ENCODE assay signal across 11 mouse cellular contexts in the genomic region with DNA sequence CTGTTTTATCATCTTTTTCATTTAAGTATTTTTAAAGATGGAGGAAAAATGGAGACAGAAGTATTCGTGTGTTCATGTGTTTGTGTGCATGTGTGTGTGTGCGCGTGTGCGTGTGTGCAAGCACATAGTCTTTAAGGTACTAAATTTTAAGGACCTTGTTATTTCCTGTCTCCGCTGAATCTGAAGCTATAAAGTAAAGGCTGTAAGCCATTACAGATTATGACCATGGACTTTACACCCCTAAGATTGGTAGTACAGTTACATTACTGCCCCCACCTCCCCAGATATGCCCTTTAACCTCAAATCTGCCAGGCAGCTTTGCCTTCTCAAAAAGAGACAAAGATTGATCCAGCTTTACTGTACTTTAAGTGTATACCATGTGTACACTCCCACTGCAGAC. TPM values are rescaled to one million over a fixed set of nuclear protein-coding genes. Genes with fewer than 3 reads are reported as not detected.
DNase-seq lines count a peak whose midpoint lies in the region; ATAC-seq and TF ChIP-seq lines count a peak whose summit lies in the region.
"Had no signal": no experiment of that assay in that cellular context is flagged by ENCODE, and none has a peak within 500 bp of the region (broad histone marks: within the 10 kb centered on the region; RNA-seq: fewer than 3 reads in every experiment).

No protein-coding gene starts in this region.

- peak overlapping the region; percentile 46 for H3K4me3 ChIP-seq in heart, embryonic 16.5 days (ENCODE audit: low read length)
- no peak overlapping the region for H3K4me3 ChIP-seq in heart, embryonic 10.5 days
- no peak overlapping the region for H3K4me3 ChIP-seq in liver, embryonic 14.5 days (ENCODE audit: insufficient read depth in 1 of 2, low read depth in 2 of 2, low read length in 2 of 2)
- H3K4me3 ChIP-seq in intestine, embryonic 15.5 days (replicated peaks) = peak overlapping the region; percentile 40; the same call in 1 of the 2 replicates
- H3K4me3 ChIP-seq in liver, postnatal 0 days (ENCODE audit: low read depth, low read length) = no peak overlapping the region; the same call in 1 of the 2 replicates

- 91% methylated on average over 5 of the region's 5 CpGs for WGBS in heart, embryonic 16.5 days
- 95% methylated on average over 5 of the region's 5 CpGs for whole genome bisulfite sequencing in heart, embryonic 10.5 days
- WGBS in liver, embryonic 14.5 days (ENCODE audit: insufficient replicate concordance) = 77% methylated on average over 5 of the region's 5 CpGs
- 82% methylated on average over 5 of the region's 5 CpGs for WGBS in intestine, embryonic 15.5 days
- WGBS in liver, postnatal 0 days (ENCODE audit: insufficient replicate concordance) = 78% methylated on average over 5 of the region's 5 CpGs

- no peak for ATAC-seq in heart, embryonic 16.5 days (replicated peaks; ENCODE audit: extremely low read depth, insufficient read depth, low FRiP score)
- ATAC-seq in liver, embryonic 14.5 days (ENCODE audit: insufficient read depth) = no peak
- peak; percentile 67 for ATAC-seq in intestine, embryonic 15.5 days
- ATAC-seq in liver, postnatal 0 days = no peak

- TF ChIP-seq EP300 in liver, embryonic 14.5 days (IDR thresholded peaks at IDR 0.05; ENCODE audit: low read depth) = no peak
- no peak for TF ChIP-seq EP300 in liver, postnatal 0 days (IDR thresholded peaks at IDR 0.05; ENCODE audit: low read depth)

- TF ChIP-seq CTCF in liver, embryonic 14.5 days (IDR thresholded peaks at IDR 0.05; ENCODE audit: low read depth) = no peak
- no peak for TF ChIP-seq CTCF in liver, postnatal 0 days (IDR thresholded peaks at IDR 0.05; ENCODE audit: low read depth)

- no peaks in the 10 kb centered on the region for H3K9me3 ChIP-seq in heart, embryonic 16.5 days (replicated peaks; ENCODE audit: control insufficient read depth, low read length)
- no peaks in the 10 kb centered on the region for H3K9me3 ChIP-seq in heart, embryonic 10.5 days
- H3K9me3 ChIP-seq in liver, embryonic 14.5 days (ENCODE audit: control insufficient read depth, low read length) = no peaks in the 10 kb centered on the region
- H3K9me3 ChIP-seq in intestine, embryonic 15.5 days = no peaks in the 10 kb centered on the region
- no peaks in the 10 kb centered on the region for H3K9me3 ChIP-seq in liver, postnatal 0 days (ENCODE audit: low read length)

- peaks cover 14% of the 10 kb centered on the region for H3K4me1 ChIP-seq in heart, embryonic 16.5 days (ENCODE audit: control insufficient read depth, insufficient read depth, low read length)
- H3K4me1 ChIP-seq in heart, embryonic 10.5 days = peaks cover 20% of the 10 kb centered on the region
- H3K4me1 ChIP-seq in liver, embryonic 14.5 days (replicated peaks; ENCODE audit: control insufficient read depth in 2 of 2, insufficient read depth in 2 of 2, low read length in 1 of 2) = peaks cover 0 to 1% of the 10 kb centered on the region in 2 experiments; a peak in 1 of 4 replicates
- peaks cover 12% of the 10 kb centered on the region for H3K4me1 ChIP-seq in intestine, embryonic 15.5 days (replicated peaks)
- peaks cover 3% of the 10 kb centered on the region; the same call in 1 of the 2 replicates for H3K4me1 ChIP-seq in liver, postnatal 0 days (ENCODE audit: insufficient read depth)

- H3K27me3 ChIP-seq in heart, embryonic 16.5 days (ENCODE audit: control insufficient read depth, insufficient read depth, low read length) = no peaks in the 10 kb centered on the region
- H3K27me3 ChIP-seq in heart, embryonic 10.5 days (ENCODE audit: insufficient read depth, poor library complexity, severe bottlenecking) = no peaks in the 10 kb centered on the region
- H3K27me3 ChIP-seq in liver, embryonic 14.5 days (ENCODE audit: control insufficient read depth, insufficient read depth, low read length) = no peaks in the 10 kb centered on the region
- H3K27me3 ChIP-seq in intestine, embryonic 15.5 days (replicated peaks) = no peaks in the 10 kb centered on the region
- no peaks in the 10 kb centered on the region for H3K27me3 ChIP-seq in liver, postnatal 0 days (ENCODE audit: insufficient read depth, low read length)

- no peaks in the 10 kb centered on the region for H3K36me3 ChIP-seq in heart, embryonic 16.5 days (ENCODE audit: control insufficient read depth, insufficient read depth)
- H3K36me3 ChIP-seq in heart, embryonic 10.5 days = no peaks in the 10 kb centered on the region
- no peaks in the 10 kb centered on the region for H3K36me3 ChIP-seq in liver, embryonic 14.5 days (replicated peaks; ENCODE audit: control insufficient read depth, insufficient read depth, low read depth)
- H3K36me3 ChIP-seq in intestine, embryonic 15.5 days = no peaks in the 10 kb centered on the region
- H3K36me3 ChIP-seq in liver, postnatal 0 days (replicated peaks; ENCODE audit: insufficient read depth, low read length) = no peaks in the 10 kb centered on the region

- H3K9ac ChIP-seq in heart, embryonic 16.5 days (ENCODE audit: low read length) = no peak overlapping the region
- no peak overlapping the region for H3K9ac ChIP-seq in liver, embryonic 14.5 days (replicated peaks)
- no peak overlapping the region for H3K9ac ChIP-seq in intestine, embryonic 15.5 days
- H3K9ac ChIP-seq in liver, postnatal 0 days (replicated peaks) = no peak overlapping the region

- no peak for DNase-seq in heart, embryonic 10.5 days (ENCODE audit: low spot score)
- no peak for DNase-seq in liver, embryonic 14.5 days (ENCODE audit: low read depth in 3 of 3, low spot score in 3 of 3)
- DNase-seq in liver = no peak
- DNase-seq in liver, postnatal 0 days = no peak
- DNase-seq in right cerebral cortex, postnatal 14 days = no peak
- DNase-seq: cerebellum, adult 18-20 months; lung, postnatal 36 days; spleen, adult 18-20 months had no signal

- no peak overlapping the region; the same call in 1 of the 2 replicates for H3K4me2 ChIP-seq in heart, embryonic 16.5 days (ENCODE audit: low read depth, low read length)
- H3K4me2 ChIP-seq in liver, embryonic 14.5 days (ENCODE audit: low read depth) = peak overlapping the region; percentile 20
- peak overlapping the region; percentile 56; the same call in 1 of the 2 replicates for H3K4me2 ChIP-seq in intestine, embryonic 15.5 days (replicated peaks)
- H3K4me2 ChIP-seq in liver, postnatal 0 days (ENCODE audit: low read depth, low read length) = peak overlapping the region; percentile 70; the same call in 1 of the 2 replicates

- H3K27ac ChIP-seq in heart, embryonic 16.5 days (ENCODE audit: low read length) = no peak overlapping the region
- no peak overlapping the region for H3K27ac ChIP-seq in heart, embryonic 10.5 days
- no peak overlapping the region for H3K27ac ChIP-seq in liver, embryonic 14.5 days
- no peak overlapping the region for H3K27ac ChIP-seq in intestine, embryonic 15.5 days
- no peak overlapping the region for H3K27ac ChIP-seq in liver, postnatal 0 days (ENCODE audit: low read depth)

RNA-seq across cellular contexts. Expression of a gene that starts 46.8 kb away (rescaled TPM):
- 7.8 and 8.3 TPM in 2 replicates for polyA plus RNA-seq in heart, embryonic 16.5 days (2015; fragmentation: Nextera tagmentation; extraction: Ambion mirVana)
- 5.7 TPM in 2 replicates for polyA plus RNA-seq in heart, embryonic 10.5 days (2016; fragmentation: Nextera tagmentation; extraction: Ambion mirVana)
- 1.3 and 2.9 TPM in 2 replicates for polyA plus RNA-seq in liver, embryonic 14.5 days (2012; rRNA removed)
- 3.2 and 4.4 TPM in 2 replicates for polyA plus RNA-seq in liver, embryonic 14.5 days (2014; fragmentation: Nextera tagmentation; extraction: Ambion mirVana)
- polyA plus RNA-seq in intestine, embryonic 15.5 days (2015; fragmentation: Nextera tagmentation; extraction: Ambion mirVana) = 14.9 and 17.0 TPM in 2 replicates
- 4.9 and 5.1 TPM in 2 replicates for polyA plus RNA-seq in liver, postnatal 0 days (2015; fragmentation: Nextera tagmentation; extraction: Ambion mirVana)
- polyA plus RNA-seq: erythroblast, embryonic 14.5 days had no signal

Comparison
In these comparisons a context has a peak if more than half of its experiments do, and no peak if none do; other contexts are left out.
1. H3K4me3 ChIP-seq: peak in heart, embryonic 16.5 days (single experiment) and intestine, embryonic 15.5 days (single experiment); none in heart, embryonic 10.5 days (single experiment), liver, embryonic 14.5 days (0 of 2) and liver, postnatal 0 days (single experiment).